Mouse (Mus musculus) liver, adult 10 weeks (tissue): ENCODE data around the gene Serpinb7. TPM values are rescaled to one million over a fixed set of nuclear protein-coding genes. Genes with fewer than 3 reads are reported as not detected.

Source experiments
- polyA plus RNA-seq: library from polyadenylated mRNA; stranded (reverse); fragments of 350-450 nt; fragmentation: Illumina TruSeq; extraction: RNeasy Lipid Tissue Mini Kit (QIAGEN cat#74804); gene quantifications from one replicate; pipeline ENCODE4 v1.2.3, GENCODE M21; 2014; ENCODE audit warnings: low read depth, low replicate concordance

The Serpinb7 gene
- polyA plus RNA-seq, result not detected

DNA sequence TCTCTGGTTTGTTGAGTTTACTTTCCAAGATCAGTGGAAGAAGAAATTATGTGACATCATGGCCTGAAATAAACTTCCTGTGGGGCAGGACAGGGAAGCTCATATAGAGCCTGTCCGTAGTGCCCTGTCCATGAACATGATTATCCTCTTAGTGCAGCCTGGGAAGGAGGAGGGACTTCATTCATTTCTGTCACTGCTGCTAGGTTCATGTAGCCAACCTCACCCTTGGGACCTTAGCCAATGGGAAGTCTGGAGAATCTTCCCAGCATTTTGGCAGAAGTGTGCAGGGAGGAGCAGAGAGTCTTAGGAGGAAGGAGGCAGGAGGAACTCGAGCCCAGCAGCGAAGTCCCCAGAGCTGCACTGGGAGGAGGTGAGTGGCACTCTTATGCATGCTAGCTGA is at the start of gene Serpinb7:
Gene Serpinb7 (plus strand): TSS at position 301 of the 400 bp plus-strand sequence.

DNA sequence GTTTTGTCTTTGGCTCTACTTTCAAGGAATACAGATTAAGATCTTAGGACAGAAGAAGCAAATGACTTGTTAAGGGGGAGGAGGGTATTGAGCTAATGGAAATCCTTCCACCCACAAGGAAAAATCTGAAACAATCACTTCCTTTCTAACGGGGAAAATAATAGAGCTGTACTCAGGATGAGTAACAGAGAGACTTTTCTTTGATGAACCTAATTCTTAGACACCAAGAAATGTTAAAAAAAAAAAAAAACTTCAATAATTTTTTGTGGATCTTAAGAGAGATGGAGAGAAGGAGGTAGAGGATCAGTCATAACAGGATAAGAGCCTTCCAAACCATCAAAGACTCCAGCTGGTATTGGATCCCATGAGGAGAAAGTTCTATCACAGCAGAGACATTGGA is 38.6 kb upstream of the Serpinb7 start, which contains the start of gene Serpinb11:
Gene Serpinb11 (plus strand): TSS at position 301 of the 400 bp plus-strand sequence.

Other genes starting within 250 kb of the Serpinb7 start
- gene Serpinb3b, start 121.3 kb upstream of the Serpinb7 start, polyA plus RNA-seq, result not detected
- gene Serpinb3c, start 121.3 kb upstream of the Serpinb7 start, polyA plus RNA-seq, result not detected
- gene Serpinb11, start 38.5 kb upstream of the Serpinb7 start, polyA plus RNA-seq, result not detected
- 0.26 TPM for gene Serpinb2, start 111.8 kb downstream of the Serpinb7 start, polyA plus RNA-seq
- 5.8 TPM for gene Serpinb8, start 190.4 kb downstream of the Serpinb7 start, polyA plus RNA-seq